Mouse (Mus musculus) lung, embryonic 15.5 days (tissue): Measurements from ENCODE around the gene Cct3. TPM values are rescaled to one million over a fixed set of nuclear protein-coding genes. Genes with fewer than 3 reads are reported as not detected.

Experiments
- ATAC-seq: fragments of 200-750 bp; cut with Nextera tagmentation; 2 replicates; pipeline ENCODE4 v1.8.0; 2017; ENCODE audit warnings: moderate number of reproducible peaks, borderline replicate concordance; ENCODE audit not compliant: low FRiP score, low TSS enrichment; ENCODE audit errors: extremely low read depth
- H3K27ac ChIP-seq: fragments of 300-500 bp; sonication (generic); 2 replicates; pipeline ENCODE4 v1.5.1; 2015; ENCODE audit warnings: moderate library complexity, mild to moderate bottlenecking, inconsistent platforms
- H3K27me3 ChIP-seq: fragments of 300-500 bp; sonication (generic); 2 replicates; pipeline ENCODE4 v1.6.1; 2015; ENCODE audit warnings: inconsistent platforms
- H3K36me3 ChIP-seq: fragments of 300-500 bp; sonication (generic); 2 replicates; pipeline ENCODE4 v1.6.1; 2015; ENCODE audit warnings: inconsistent platforms
- H3K4me1 ChIP-seq: fragments of 300-500 bp; sonication (generic); 2 replicates; pipeline ENCODE4 v1.6.1; 2015; ENCODE audit warnings: inconsistent platforms
- H3K4me2 ChIP-seq: fragments of 300-500 bp; sonication (generic); 2 replicates; pipeline ENCODE4 v1.6.1; 2015; ENCODE audit warnings: inconsistent platforms, mild to moderate bottlenecking, moderate library complexity
- H3K4me3 ChIP-seq: fragments of 300-500 bp; sonication (generic); 2 replicates; pipeline ENCODE4 v1.5.1; 2015; ENCODE audit warnings: mild to moderate bottlenecking, inconsistent platforms
- H3K9ac ChIP-seq: fragments of 300-500 bp; sonication (generic); 2 replicates; pipeline ENCODE4 v1.6.1; 2015; ENCODE audit warnings: inconsistent platforms
- H3K9me3 ChIP-seq: fragments of 300-500 bp; sonication (generic); 2 replicates; pipeline ENCODE4 v1.6.1; 2016; ENCODE audit warnings: inconsistent platforms
- WGBS: fragments of 180-500 bp; shearing (Covaris S2); methylation state at CpG from one replicate; pipeline ENCODE4 v1.1.7; 2015; 5-methylcytosine and 5-hydroxymethylcytosine counted together
- polyA plus RNA-seq: library from polyadenylated mRNA; unstranded; fragments of >200 nt; fragmentation: Nextera tagmentation; extraction: Ambion mirVana; gene quantifications from 2 replicates; pipeline ENCODE4 v1.2.1, GENCODE M21; 2015

Cct3 gene
- polyA plus RNA-seq, 1 experiment from 2014 or later = 525 TPM

GRCm38 (mm10) chr3:88296110-88296560 is 781 bp upstream of the Cct3 start:
- ATAC-seq = no peak
- H3K4me3 ChIP-seq = peak overlapping the region; percentile 85
- peak overlapping the region; percentile 72 for H3K4me2 ChIP-seq
- WGBS = 1% methylated on average over 12 of the region's 12 CpGs
- no peaks in the 10 kb centered on the region for H3K27me3 ChIP-seq
- H3K4me1 ChIP-seq = peaks cover 17% of the 10 kb centered on the region
- no peaks in the 10 kb centered on the region for H3K9me3 ChIP-seq
- peaks cover 23% of the 10 kb centered on the region for H3K36me3 ChIP-seq
- H3K9ac ChIP-seq = peak overlapping the region; percentile 73
- H3K27ac ChIP-seq = peak overlapping the region; percentile 95

GRCm38 (mm10) chr3:88297321-88297851 is 470 bp downstream of the Cct3 start:
- Histone ChIP-seq H3K36me3 (peaks cover 33% of the 10 kb centered on the region), H3K27ac (peak overlapping the region; percentile 95), H3K4me1 (peaks cover 17% of the 10 kb centered on the region), H3K9ac (peak overlapping the region; percentile 83), H3K4me3 (peak overlapping the region; percentile 85), H3K9me3 (no peaks in the 10 kb centered on the region), H3K27me3 (no peaks in the 10 kb centered on the region), H3K4me2 (peak overlapping the region; percentile 74)
- ATAC-seq = no peak
- under 1% methylated on average over 30 of the region's 30 CpGs for WGBS

GRCm38 (mm10) chr3:88299172-88299571 is 2.3 kb downstream of the Cct3 start:
- Histone ChIP-seq H3K4me2 (no peak overlapping the region), H3K27me3 (no peaks in the 10 kb centered on the region)

GRCm38 (mm10) chr3:88324951-88325405 is 28.1 kb downstream of the Cct3 start, which contains the start of gene Glmp:
Glmp (plus strand) TSS chr3:88325023.
- peak; percentile 76; the same call in 1 of the 2 replicates for ATAC-seq
- peak within 1 kb of the TSS; percentile 81 for H3K4me2 ChIP-seq
- under 1% methylated on average over 10 of the region's 10 CpGs for WGBS
- no peaks in the 10 kb centered on the region for H3K9me3 ChIP-seq
- peak within 1 kb of the TSS; percentile 66 for H3K9ac ChIP-seq
- peaks cover 9% of the 10 kb centered on the region for H3K4me1 ChIP-seq
- H3K27ac ChIP-seq = 0 out of 2 replicates have a peak within 1 kb of the TSS, but pooled peaks have one; percentile 3
- no peaks in the 10 kb centered on the region for H3K27me3 ChIP-seq
- H3K4me3 ChIP-seq = peak within 1 kb of the TSS; percentile 56
- H3K36me3 ChIP-seq = peaks cover 50% of the 10 kb centered on the region

More at GRCm38 (mm10) chr3:88299172-88299571, 2.3 kb downstream of the Cct3 start:
- no peak overlapping the region for H3K27ac ChIP-seq
- H3K36me3 ChIP-seq = peaks cover 49% of the 10 kb centered on the region
- H3K4me3 ChIP-seq = no peak overlapping the region
- H3K9ac ChIP-seq = no peak overlapping the region
- ATAC-seq = no peak
- 86% methylated on average over 1 of the region's 1 CpGs for WGBS
- H3K9me3 ChIP-seq = no peaks in the 10 kb centered on the region
- H3K4me1 ChIP-seq = peaks cover 17% of the 10 kb centered on the region

GRCm38 (mm10) chr3:88328956-88329355 is 32.0 kb downstream of the Cct3 start:
- H3K4me1 ChIP-seq = peaks cover 9% of the 10 kb centered on the region
- WGBS = 57% methylated on average over 5 of the region's 5 CpGs
- no peaks in the 10 kb centered on the region for H3K9me3 ChIP-seq
- H3K9ac ChIP-seq = no peak overlapping the region
- no peak overlapping the region for H3K27ac ChIP-seq
- H3K4me3 ChIP-seq = no peak overlapping the region
- no peak overlapping the region for H3K4me2 ChIP-seq
- no peak for ATAC-seq
- H3K36me3 ChIP-seq = peaks cover 22% of the 10 kb centered on the region; the same call in 1 of the 2 replicates
- H3K27me3 ChIP-seq = no peaks in the 10 kb centered on the region

- 23% methylated on average over 2 of the region's 2 CpGs for WGBS
- H3K4me3 ChIP-seq = no peak overlapping the region
- H3K36me3 ChIP-seq = peaks cover 22% of the 10 kb centered on the region; the same call in 1 of the 2 replicates
Measured at GRCm38 (mm10) chr3:88331282-88331681, 34.4 kb downstream of the Cct3 start.

GRCm38 (mm10) chr3:88334029-88334658 is 37.2 kb downstream of the Cct3 start:
- Histone ChIP-seq H3K4me2 (peak overlapping the region; percentile 66), H3K27me3 (no peaks in the 10 kb centered on the region), H3K4me1 (peaks cover 23% of the 10 kb centered on the region), H3K36me3 (0 out of 2 replicates have a peak, but pooled peaks cover 6% of the 10 kb centered on the region), H3K9me3 (no peaks in the 10 kb centered on the region), H3K27ac (peak overlapping the region; percentile 94), H3K9ac (peak overlapping the region; percentile 15; the same call in 1 of the 2 replicates), H3K4me3 (peak overlapping the region; percentile 27)
- no peak for ATAC-seq
- 37% methylated on average over 12 of the region's 12 CpGs for WGBS

More at GRCm38 (mm10) chr3:88331282-88331681, 34.4 kb downstream of the Cct3 start:
- Histone ChIP-seq H3K4me1 (peaks cover 6% of the 10 kb centered on the region; the same call in 1 of the 2 replicates), H3K4me2 (no peak overlapping the region), H3K27ac (no peak overlapping the region), H3K27me3 (no peaks in the 10 kb centered on the region), H3K9ac (no peak overlapping the region), H3K9me3 (no peaks in the 10 kb centered on the region)
- ATAC-seq = no peak

GRCm38 (mm10) chr3:88334902-88335435 is 38.1 kb downstream of the Cct3 start:
- H3K4me2 ChIP-seq = peak overlapping the region; percentile 66
- no peak for ATAC-seq
- peaks cover 23% of the 10 kb centered on the region for H3K4me1 ChIP-seq
- H3K27ac ChIP-seq = peak overlapping the region; percentile 94
- peak overlapping the region; percentile 98 for H3K9ac ChIP-seq
- peak overlapping the region; percentile 82 for H3K4me3 ChIP-seq
- whole genome bisulfite sequencing = 28% methylated on average over 3 of the region's 3 CpGs
- no peaks in the 10 kb centered on the region for H3K36me3 ChIP-seq
- no peaks in the 10 kb centered on the region for H3K27me3 ChIP-seq
- H3K9me3 ChIP-seq = no peaks in the 10 kb centered on the region

- Histone ChIP-seq H3K9ac (peak overlapping the region; percentile 98), H3K36me3 (no peaks in the 10 kb centered on the region), H3K27ac (peak overlapping the region; percentile 94), H3K4me1 (peaks cover 23% of the 10 kb centered on the region), H3K27me3 (no peaks in the 10 kb centered on the region), H3K4me2 (peak overlapping the region; percentile 66), H3K4me3 (peak overlapping the region; percentile 82), H3K9me3 (no peaks in the 10 kb centered on the region)
- WGBS = 1% methylated on average over 27 of the region's 27 CpGs
- peak; percentile 55 for ATAC-seq
Measured at GRCm38 (mm10) chr3:88335436-88336053, 38.6 kb downstream of the Cct3 start.

GRCm38 (mm10) chr3:88336058-88337013 is 39.4 kb downstream of the Cct3 start, which contains the start of the genes Tmem79 and Smg5:
Tmem79 (minus strand) TSS chr3:88336148.
Smg5 (plus strand) TSS chr3:88336260.
- WGBS = under 1% methylated on average over 56 of the region's 66 CpGs
- H3K9me3 ChIP-seq = no peaks in the 10 kb centered on the region

More at GRCm38 (mm10) chr3:88336058-88337013, 39.4 kb downstream of the Cct3 start, which contains the start of the genes Tmem79 and Smg5:
- peak; percentile 93 for ATAC-seq
- Histone ChIP-seq H3K9ac (peak within 1 kb of the TSS; percentile 98), H3K4me2 (peak within 1 kb of the TSS; percentile 71), H3K4me3 (peak within 1 kb of the TSS; percentile 82), H3K27me3 (no peaks in the 10 kb centered on the region), H3K36me3 (0 out of 2 replicates have a peak, but pooled peaks cover 2% of the 10 kb centered on the region), H3K4me1 (peaks cover 23% of the 10 kb centered on the region), H3K27ac (peak within 1 kb of the TSS; percentile 94)
